Mouse (Mus musculus) ovary, postnatal 10 days (tissue): Measurements from ENCODE around the gene Cox6a1.
"Not testable (repeated sequence)": the region's sequence is repeated elsewhere in the genome, so short reads cannot be mapped to it uniquely, and the experiment has no call there.

Experiments
- DNase-seq: peaks from one replicate; pipeline ENCODE4 v3.0.0; 2022; ENCODE audit warnings: low spot score

Cox6a1 gene

DNA sequence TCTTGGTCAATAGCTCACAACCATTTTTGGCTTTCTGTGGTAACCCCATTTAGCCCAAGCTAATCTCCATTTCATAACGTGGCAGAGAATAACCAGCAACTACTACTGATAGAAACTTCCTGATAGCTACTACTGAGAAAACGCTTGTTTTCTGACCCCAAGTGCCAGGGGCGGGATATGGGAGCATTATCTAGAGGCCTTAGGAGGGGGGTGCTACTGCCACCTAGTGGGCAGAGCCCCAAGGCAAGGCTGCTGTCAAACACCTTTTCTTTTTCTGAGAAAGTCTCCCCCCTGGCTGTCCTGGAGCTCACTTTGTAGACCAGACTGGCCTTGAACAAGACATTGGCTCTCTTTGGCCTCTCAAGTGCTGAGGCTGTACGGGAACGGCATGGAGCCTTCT is 1.2 kb downstream of the Cox6a1 start:
- DNase-seq, result peak; percentile 48

DNA sequence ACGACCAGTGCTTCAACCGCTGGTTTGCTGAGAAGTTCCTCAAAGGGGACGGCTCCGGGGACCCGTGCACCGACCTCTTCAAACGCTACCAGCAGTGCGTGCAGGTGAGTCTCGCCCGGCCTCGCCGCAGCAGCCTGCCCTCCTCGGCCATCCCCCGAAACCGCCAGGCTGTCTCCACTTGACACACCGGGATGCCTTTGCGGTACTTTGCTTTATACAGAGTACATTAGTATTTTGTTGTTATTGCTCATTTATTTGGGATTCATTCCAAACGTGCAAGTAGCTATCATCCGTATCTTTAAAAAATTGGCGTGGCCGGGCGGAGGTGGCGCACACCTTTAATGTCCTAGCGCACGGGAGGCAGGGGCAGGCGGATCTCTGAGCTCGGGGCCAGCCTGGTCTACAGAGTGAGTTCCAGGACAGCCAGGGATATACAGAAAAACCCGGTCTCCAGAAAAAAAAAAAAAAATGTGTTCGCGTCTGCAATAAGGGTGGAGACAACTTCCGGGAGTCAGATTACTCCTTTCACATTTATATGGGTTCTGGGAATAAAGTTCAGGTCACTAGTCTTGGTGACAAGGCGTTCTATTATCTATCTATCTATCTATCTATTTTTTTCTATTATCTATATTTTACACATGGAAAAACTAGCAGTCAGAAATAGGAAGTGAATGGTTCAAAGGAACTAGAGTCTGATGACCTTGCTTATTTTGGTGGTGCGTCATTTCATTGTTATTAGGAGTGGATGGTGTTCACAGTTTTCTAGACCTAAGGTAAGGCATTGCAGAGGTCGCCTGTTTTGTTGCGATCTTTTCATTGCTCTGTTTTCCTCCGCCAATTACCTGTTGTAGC is 7.2 kb downstream of the Cox6a1 start:
- DNase-seq, result no peak

DNA sequence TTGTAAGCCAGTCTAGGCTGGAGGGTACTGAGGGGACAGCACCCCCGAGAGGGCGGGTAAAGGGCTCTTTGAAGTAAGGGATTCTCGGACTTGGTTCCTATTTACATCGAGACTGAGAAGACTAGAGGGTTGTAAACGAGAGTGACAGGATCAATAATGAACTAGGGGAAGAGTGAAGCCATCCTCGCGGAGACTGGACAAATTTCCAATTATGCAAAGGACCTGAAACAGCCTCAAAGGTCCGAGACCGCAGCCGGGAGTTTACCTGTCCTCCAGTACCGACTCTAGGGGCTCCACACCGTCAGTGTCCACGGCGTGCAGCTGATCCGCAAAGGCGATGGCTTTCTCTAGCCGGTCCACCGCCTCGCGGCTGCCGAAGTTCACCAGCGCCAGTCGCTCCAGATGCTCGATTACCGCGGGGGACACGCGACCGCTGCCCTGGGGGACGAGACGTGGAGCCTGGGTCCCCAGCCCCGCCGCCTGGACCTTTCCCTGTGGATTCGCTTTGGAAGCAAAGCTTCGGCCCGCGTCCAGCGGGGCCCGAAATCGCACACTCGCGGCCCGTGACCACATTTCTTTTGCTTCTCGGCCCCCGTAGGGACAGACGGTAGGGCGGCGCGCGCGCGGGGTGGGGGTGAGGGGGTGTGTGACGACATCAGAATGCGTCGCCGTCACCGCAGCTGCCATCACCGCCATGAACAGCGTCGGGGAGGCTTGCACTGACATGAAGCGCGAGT is 8.0 kb downstream of the Cox6a1 start, which contains the start of the genes Gatc and Triap1:
Gatc (minus strand) TSS at position 602 of the 737 bp plus-strand sequence.
Triap1 (plus strand) TSS at position 649 of the 737 bp plus-strand sequence.
- peak; percentile 81 for DNase-seq

DNA sequence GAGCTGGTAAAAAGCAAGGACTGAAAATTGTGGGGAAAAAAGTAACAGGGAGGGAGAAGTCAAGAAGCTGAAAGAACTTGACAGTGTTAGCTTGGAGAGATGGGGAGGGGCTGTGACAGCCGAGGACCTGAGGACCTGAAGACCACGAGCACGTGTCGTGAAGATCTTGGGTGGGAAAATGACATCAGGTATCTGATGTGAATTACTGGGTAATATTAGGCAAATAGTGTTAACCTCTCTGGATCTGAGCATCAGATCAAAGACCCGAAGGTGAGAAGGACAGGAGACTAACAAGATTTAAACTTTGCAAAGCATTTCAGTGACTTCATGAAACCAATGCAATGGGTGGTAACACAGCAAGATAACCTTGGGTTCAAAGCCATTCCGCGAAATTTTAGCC is 8.8 kb downstream of the Cox6a1 start:
- DNase-seq, result no peak

DNA sequence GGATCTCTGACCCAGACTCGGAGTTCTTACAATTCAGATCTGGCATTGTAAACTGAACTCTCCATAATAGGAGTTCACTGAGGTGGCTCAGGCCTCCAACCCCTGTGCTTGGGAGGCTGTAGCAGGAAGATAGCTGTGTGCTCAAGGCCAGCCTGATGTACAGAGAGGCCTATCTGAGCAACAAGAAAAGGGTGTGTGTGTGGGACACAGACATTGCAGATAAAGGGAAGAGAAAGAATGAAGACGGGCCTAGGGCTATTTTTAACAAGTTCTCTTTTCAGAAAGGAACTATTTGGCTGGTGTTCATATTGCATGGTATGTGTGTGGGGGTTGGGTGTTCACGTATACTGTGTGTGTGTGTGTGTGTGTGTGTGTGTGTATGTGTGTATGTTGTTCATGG is 15.2 kb downstream of the Cox6a1 start:
- no peak for DNase-seq

DNA sequence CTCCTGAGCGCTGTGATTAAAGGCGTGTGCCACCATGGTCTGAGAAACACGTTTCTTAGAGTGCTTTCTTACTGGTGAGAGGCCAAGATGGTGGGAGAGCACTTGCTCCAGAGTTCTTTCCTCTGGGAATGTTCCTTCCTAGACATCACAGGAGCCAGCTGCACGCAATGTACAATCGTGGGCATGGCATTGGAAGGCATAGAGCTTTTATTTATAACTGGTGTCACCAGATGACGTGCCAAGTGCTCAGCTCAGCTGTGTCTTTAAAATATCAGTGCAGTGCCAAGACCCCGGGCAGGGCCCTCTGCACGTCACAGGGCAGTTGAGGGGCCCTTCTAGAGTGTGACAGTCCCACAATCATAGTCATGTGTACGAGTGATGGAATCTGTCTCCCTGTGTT is 17.8 kb downstream of the Cox6a1 start:
- DNase-seq, result no peak

DNA sequence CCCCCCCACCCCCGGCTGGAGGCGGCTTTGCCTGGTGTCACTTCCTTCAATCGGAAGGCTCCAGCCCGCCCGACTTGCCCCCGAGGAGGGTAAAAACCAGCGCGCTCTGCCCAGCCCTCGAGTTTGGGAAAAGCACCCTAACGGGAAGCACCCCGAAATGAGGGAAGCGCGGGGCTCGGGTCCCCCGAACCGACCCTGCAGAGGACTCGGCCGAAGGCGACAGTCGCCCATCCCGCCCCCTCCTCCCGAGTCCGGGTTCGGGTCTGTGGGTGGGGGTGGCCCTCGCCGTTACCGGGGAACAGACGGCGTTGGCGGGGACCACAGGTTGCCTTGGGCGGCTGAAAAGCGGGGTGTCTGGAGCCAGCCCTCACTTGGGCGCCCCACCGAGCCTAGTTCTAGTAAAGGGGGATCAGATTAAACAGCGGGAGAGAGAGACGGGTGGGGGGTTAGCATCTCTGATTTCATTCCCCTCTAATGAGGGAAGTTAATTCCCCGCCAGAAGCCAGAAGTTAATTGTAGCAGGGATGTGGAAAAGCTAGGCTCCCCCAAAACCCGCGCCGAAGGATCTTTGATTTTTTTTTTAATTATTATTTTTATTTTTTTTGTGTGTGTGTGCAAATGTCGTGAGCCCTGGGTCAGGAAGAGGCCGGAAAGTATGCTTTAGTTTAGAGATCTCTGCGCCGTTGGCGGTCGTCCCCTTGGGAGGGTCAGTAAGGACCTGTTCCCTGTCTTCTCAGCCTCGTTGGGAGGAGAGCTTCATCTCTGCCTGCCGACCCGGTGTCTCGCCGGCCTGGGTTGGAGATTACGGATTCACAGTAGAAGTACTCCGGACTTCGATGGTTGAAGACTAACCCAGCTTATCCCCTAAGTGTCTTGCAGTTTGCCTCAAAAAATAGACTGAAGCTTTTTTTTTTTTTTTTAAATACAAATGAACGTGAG is 20.9 kb downstream of the Cox6a1 start:
- DNase-seq, result no peak

DNA sequence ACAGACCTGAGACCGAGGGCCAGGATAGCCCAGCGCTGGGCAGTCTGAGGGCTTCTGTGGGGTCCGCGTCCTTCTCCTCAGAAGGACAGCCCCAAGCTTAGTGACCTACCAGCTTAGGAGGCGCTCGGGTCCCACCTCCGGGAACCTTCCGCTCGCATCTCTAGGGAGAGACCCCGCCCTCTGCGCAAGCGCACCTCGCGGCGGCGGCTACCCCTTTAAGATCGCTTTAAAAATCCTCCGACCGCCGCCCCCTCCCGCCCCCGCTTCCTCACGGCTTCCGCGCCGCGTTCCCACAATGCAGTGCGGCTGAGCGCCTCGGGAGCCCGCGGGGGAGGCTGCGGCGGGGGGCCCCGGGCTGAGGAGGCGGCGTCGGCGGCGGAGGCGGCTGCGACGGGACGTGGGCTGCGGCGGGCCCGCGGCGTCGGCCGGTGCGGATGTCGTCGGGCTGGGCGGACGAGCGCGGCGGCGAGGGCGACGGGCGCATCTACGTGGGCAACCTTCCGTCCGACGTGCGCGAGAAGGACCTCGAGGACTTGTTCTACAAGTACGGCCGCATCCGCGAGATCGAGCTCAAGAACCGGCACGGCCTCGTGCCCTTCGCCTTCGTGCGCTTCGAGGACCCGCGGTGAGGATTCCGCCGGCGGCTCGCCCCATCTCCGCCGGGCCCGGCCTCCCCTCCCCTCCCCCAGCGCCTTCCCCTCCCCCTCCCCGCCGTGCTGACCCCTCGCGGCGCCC is 21.7 kb downstream of the Cox6a1 start, which contains the start of gene Srsf9:
Srsf9 (plus strand) TSS at position 303 of the 735 bp plus-strand sequence.
- peak; percentile 97 for DNase-seq

DNA sequence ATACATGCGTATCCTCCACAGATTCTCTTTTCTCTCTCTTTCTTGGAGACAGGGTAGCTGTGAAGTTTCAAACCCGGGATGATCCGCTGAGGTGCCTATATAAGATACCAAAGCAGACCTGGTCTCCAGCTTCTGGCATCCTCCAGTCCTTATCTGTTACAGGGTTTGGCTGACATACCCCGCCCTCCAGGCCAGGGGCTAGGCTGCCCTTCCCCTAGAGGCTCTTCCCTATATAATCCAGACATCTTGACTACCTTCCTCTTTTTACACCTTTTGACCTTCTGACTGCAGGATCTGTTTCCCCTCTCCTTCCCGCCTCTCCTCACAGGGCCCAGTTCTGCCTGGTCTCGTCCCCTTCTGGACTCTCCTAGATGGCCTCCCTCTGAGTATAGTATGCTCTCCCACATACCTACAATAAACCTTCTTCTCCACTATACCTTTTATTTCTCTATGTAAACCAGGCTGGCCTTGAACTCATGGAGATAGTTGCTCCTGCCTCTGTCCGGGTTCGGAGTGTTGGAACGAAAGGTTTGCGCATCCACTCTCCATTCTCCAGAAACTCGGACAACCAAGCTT is 22.4 kb downstream of the Cox6a1 start:
- DNase-seq, result no peak

DNA sequence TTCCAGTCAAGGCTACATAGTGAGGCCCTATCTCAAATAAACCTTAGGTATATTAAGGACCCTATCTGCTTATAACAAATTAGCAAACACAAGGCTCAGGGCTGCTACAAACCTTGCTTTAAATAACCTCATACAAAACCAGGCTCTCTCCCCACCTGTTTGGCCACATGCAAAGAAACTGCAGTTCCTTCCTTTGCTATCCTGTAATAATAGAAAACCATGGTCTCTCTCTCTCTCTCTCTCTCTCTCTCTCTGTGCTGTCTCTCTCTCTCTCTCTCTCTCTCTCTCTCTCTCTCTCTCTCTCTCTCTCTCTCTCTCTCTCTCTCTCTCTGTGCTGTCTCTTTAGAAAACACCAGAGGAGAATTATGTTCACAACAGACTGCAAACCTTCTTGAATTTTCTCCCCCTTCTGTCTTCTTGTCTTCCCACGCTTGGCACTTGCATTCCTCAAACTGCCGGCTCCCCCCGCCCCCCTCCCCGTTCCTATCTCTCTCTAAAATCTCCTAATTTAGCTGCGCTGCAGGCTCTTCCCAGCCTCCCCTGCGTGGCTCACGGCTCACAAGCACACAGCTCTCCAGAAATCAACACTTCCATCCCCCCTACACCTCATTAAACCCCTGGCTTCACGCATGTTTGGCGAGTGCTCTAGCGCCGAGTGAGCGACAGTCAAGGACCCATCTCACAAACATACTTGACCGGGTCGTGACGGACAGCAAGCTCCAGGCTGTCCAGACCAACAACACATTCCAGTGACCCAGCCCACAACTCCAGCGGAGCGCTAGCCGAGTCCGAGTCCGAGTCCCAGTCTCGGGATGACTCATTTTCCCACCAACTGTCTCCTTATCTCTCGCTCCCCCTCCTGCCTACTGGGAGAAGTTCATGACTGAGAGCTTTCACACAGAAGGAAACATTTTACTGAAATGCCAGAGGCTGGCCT is 29.5 kb downstream of the Cox6a1 start:
- DNase-seq, result peak; percentile 51

DNA sequence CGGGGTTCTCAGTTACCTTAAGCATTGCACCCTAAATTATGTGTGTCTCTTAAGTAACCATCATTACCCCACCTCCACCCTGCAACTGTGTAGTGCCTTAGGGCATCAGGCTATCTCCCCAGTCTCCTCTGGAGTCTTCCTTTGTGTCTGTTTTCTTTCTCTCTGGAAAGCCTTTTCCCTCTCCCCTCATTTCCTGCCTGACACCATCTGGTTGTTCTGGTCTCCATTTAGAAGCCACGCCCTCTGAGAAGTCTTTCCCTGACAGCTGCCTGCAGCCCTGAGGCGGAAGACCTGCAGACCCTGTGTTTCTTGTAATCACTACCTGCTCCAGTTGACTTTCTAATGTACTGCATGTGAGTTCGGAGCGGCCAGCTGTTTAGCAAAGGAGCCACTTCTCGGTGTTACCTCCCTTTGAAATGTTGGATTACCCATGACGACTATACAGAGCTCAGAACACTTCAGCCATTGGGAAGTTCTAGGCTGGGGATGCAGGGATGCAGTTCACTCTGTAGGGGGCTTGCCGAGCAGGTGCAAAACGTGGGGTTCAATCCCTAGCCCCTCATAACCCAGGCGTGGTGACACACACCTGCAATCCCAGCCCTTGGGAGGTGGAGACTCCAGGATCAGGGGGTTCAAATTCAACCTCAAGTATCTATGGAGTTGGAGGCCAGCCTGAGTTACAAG is 31.0 kb downstream of the Cox6a1 start:
- DNase-seq, result no peak

DNA sequence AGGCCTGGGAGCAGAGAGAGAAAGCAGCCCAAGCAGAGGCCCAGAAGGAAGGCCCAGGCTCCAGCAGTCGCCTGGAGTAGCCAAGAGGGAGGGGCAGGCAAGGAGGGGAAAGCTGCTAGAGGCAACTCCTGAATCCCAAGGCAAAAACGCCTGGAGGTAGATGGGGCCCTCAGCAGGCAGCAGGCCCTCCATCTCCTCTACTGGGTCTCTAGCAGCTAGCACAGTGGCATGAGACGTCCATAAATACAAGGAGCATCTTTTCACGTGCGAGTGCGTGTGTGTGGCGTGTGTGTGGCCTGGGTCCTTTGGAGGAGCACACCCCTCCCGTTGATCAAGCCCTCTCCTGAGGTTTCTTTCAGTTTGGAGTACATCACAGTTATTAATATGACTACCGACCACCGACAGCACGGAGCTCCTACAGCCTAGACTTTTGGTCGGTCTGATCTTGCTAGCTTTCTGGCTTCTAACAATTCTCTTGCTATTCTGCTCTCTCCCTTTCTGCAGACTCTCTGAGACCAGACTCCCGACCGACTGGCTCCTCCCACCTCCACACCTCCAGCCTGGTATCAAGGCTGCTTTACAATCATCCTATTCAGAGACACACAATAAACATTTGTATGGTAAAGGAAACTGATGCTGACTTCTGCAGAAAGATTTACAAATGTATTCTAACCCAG is 31.7 kb downstream of the Cox6a1 start:
- no peak for DNase-seq

DNA sequence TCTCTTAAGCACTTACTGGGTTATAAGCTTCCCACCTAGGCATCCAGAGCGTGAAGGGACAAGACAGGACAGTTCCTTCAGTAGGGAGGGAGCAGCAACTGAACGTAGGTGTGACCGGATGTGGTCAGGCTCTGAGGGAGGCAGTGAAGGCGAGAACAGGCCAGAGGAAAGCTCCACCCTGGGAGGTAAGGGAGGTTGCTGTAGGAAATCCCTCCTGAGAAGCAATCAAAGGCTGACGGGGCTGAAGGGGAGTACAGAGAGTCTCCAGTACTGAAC is 35.2 kb downstream of the Cox6a1 start:
- no peak for DNase-seq

DNA sequence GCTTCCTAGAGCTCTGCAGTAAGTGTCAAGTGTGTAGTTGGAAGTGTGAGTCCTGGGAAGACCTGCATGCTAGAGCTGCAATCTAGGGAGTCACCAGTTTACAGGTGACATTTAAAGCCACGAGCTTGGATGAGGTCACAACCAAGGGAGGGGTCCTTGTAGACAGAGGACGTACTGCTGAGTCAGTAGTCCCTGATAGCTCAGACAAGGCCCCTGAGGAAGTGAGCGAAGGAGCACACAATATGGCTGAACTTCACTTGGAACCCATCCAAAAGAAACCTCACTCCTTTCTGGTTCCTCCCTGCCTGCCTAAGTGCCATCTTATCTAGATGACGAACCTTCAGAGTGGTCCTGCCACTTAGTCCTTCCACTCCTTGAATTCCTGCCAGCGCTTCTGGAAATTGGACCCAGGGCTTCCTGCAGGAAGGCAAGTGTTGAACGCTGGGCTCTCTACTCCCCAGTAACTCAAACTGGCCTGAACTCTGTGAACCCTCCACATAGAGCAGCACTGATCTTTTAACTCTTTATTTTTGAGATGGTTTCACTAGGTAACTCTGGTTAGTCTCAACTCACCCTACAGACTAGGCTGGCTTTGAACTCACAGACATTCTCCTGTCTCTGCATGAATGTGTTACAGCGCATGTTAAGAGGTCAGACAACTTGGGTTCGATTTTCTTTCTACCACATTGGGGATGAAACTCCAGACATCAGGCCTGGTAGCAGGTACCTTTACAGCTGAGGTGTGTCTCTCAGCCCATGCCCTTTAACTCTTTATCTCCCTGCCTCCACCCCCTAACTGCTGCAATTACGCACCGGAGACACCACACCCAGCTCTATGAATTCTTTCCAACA is 35.7 kb downstream of the Cox6a1 start:
- DNase-seq, result no peak

DNA sequence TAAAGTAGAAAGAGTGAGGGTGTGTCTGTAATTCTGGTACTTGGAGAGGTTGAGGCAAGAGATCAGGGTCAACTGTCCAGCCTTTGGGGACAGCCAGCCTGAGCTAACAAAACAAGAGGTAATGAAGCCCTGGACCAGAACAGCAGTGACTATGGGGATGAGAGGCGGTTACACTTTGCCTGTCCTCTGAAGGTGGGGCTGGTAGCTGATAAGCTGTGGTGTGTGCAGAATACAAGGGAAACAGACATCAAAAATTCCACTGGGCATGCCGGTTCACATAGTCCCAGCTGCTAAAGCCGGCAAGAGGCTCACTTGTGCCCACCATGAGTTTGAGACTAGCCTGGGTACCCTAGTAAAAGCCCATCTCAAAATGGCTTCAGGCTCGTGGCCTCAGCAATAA is 36.4 kb downstream of the Cox6a1 start:
- DNase-seq, result no peak

DNA sequence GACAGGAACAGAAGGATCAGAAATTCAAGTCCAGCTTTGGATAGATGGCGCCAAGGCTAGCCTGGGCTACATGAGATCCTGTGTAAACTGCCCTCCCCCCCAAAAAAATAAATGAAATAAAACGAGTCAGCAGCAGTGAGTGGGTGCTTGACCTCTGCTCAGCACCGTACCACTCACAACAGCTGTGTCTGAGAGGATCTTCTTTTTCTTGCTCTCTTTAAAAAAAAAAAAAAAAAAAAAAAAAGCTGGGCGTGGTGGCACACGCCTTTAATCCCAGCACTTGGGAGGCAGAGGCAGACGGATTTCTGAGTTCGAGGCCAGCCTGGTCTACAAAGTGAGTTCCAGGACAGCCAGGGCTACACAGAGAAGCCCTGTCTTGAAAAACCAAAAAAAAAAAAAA is 46.6 kb downstream of the Cox6a1 start:
- not testable (repeated sequence) for DNase-seq

DNA sequence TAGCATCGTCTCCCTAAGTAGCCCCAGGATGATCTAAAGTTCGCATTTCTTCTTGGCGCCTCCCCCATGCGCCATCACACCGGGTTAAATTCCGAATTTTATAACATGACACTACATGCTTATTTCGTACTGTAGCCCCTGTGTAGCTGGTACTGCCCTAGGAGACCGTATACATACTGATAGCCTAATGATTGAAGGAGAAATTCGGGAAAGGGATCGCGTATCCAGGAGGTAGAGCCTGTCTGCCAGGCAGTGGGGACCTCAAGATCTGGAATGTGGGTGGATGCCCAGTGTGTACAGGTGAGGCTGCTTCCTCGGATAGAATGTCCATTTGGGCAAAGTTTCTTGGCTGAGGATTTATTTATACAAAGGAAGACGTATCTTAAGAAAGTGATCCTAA is 47.2 kb downstream of the Cox6a1 start:
- no peak for DNase-seq
